Mouse (Mus musculus) right cerebral cortex, postnatal 14 days (tissue): ENCODE measurements around the gene Vmn2r75.
"Not testable (repeated sequence)": the region's sequence is repeated elsewhere in the genome, so short reads cannot be mapped to it uniquely, and the experiment has no call there.

Experiments used
- DNase-seq: peaks from one replicate; pipeline ENCODE4 v3.0.0; 2022

Vmn2r75 gene

DNA sequence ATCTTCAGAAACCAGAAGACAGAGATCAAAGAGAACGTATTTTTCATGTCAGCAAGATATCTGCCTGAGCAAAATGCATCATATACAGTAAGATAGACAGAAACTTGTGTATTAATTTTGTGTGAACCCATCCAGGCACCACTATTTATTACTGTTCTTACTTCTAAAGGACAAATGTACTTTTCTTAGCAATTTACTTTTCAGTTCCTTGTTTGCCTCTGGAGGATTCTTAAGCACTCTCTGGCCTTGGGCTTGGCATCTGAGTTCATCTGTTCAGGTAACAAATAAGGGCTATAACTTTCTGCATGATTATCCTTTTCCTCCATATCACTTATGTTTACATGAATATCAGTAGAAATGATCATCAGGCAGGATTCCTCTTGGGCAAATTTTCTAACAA, at the start of gene Vmn2r75:
Gene Vmn2r75 (minus strand): TSS at position 101 of the 400 bp plus-strand sequence.
- not testable (repeated sequence) for DNase-seq

GRCm38 (mm10) chr7:86211345-86211744, 39.8 kb upstream of the Vmn2r75 start:
- DNase-seq, result no peak
